Mouse (Mus musculus): ENCODE measurements around the gene Dpm3.
A peak's percentile ranks its signal among the peaks of the same experiment; 100 is the strongest.

DNA sequence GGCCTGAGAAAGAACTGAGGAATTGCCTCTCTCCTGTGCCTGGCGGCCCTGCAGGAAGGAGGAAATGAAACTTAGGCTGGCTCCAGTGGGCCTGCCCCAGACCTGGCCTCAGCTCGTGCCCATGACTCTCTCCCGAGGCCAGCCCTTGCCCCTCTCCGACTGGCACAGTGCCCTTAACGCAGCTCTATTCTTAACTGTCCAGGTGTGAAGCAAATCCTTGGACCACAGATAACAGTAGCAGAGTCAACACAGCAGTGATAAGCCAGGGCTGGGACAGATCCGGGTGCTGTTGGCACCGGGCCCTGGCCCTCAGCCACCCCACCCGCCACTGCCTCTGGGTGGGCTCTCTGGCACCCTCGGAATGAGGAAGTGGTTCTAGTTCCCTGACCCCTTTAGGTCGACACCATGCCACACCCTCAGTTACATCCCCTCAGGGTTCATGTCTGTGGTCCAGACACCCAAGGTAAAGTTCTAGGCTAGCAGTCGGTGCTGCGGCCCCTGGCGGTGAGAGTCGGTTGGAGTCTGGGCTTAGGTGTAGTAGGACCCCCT, 25.5 kb upstream of the Dpm3 start:
- TF ChIP-seq CTCF (IDR thresholded peaks at IDR 0.05; ENCODE audit: extremely low read depth, insufficient read depth, low read length) (no peak), POLR2A (IDR thresholded peaks at IDR 0.05; ENCODE audit: extremely low read depth, insufficient read depth, low read length) (0 out of 2 replicates have a peak, but pooled peaks have one; percentile 22)
